Mouse (Mus musculus) heart, embryonic 11.5 days (tissue): ENCODE data around the gene Adam8. TPM values are rescaled to one million over a fixed set of nuclear protein-coding genes. Genes with fewer than 3 reads are reported as not detected.

Experiments
- ATAC-seq: fragments of 200-750 bp; cut with Nextera tagmentation; replicated peaks from 2 replicates; pipeline ENCODE4 v1.8.0; 2017; ENCODE audit warnings: moderate library complexity; ENCODE audit not compliant: insufficient number of reproducible peaks, low FRiP score, low TSS enrichment
- H3K27ac ChIP-seq: fragments of 300-500 bp; sonication (generic); 2 replicates; pipeline ENCODE4 v1.5.1; 2014; ENCODE audit warnings: mild to moderate bottlenecking, low read depth, low read length
- H3K27me3 ChIP-seq: fragments of 300-500 bp; sonication (generic); 2 replicates; pipeline ENCODE4 v1.6.1; 2014; ENCODE audit warnings: mild to moderate bottlenecking, low read length, mixed read lengths; ENCODE audit not compliant: control insufficient read depth, insufficient read depth
- H3K36me3 ChIP-seq: fragments of 300-500 bp; sonication (generic); 2 replicates; pipeline ENCODE4 v1.6.1; 2014; ENCODE audit warnings: mild to moderate bottlenecking, low read length, moderate library complexity, mixed read lengths; ENCODE audit not compliant: control insufficient read depth, insufficient read depth
- H3K4me1 ChIP-seq: fragments of 300-500 bp; sonication (generic); 2 replicates; pipeline ENCODE4 v1.6.1; 2014; ENCODE audit warnings: low read length; ENCODE audit not compliant: control insufficient read depth, insufficient read depth
- H3K4me2 ChIP-seq: fragments of 300-500 bp; sonication (generic); 2 replicates; pipeline ENCODE4 v1.6.1; 2014; ENCODE audit warnings: mild to moderate bottlenecking, moderate library complexity
- H3K4me3 ChIP-seq: fragments of 300-500 bp; sonication (generic); 2 replicates; pipeline ENCODE4 v1.5.1; 2014; ENCODE audit warnings: low read depth, low read length
- H3K9ac ChIP-seq: fragments of 300-500 bp; sonication (generic); 2 replicates; pipeline ENCODE4 v1.6.1; 2014; ENCODE audit warnings: mild to moderate bottlenecking, low read depth, low read length, moderate library complexity
- H3K9me3 ChIP-seq: fragments of 300-500 bp; sonication (generic); replicated peaks from 2 replicates; pipeline ENCODE4 v1.6.1; 2016; ENCODE audit warnings: low read length; ENCODE audit not compliant: control insufficient read depth
- WGBS: fragments of 180-500 bp; shearing (Covaris S2); extraction: QIAGEN DNeasy Blood & Tissue Kit; methylation state at CpG from one replicate; pipeline ENCODE4 v1.1.7; 2014; ENCODE audit not compliant: insufficient replicate concordance; 5-methylcytosine and 5-hydroxymethylcytosine counted together
- microRNA counts: library from miRNA; unstranded; fragments of <30 nt; microRNA quantifications from one replicate; lab custom pipeline; 2015
- microRNA-seq: library from miRNA; unstranded; fragments of <30 nt; microRNA quantifications from one replicate; pipeline ENCODE4, GENCODE M21; 2016; ENCODE audit warnings: borderline number of aligned reads
- polyA plus RNA-seq: library from polyadenylated mRNA; unstranded; fragments of >200 nt; fragmentation: Nextera tagmentation; extraction: Ambion mirVana; gene quantifications from 2 replicates; pipeline ENCODE4 v1.2.1, GENCODE M21; 2014

The Adam8 gene
- polyA plus RNA-seq, 1 experiment from 2014 or later = 1.4 TPM

- Histone ChIP-seq H3K36me3 (no peaks in the 10 kb centered on the region), H3K4me2 (no peak overlapping the region), H3K9ac (no peak overlapping the region), H3K27me3 (peaks cover 43% of the 10 kb centered on the region), H3K27ac (no peak overlapping the region), H3K9me3 (no peaks in the 10 kb centered on the region), H3K4me3 (no peak overlapping the region), H3K4me1 (no peaks in the 10 kb centered on the region)
- 73% methylated on average over 3 of the region's 3 CpGs for WGBS
- ATAC-seq = no peak
These were observed 55.2 kb downstream of the Adam8 start for GRCm38 (mm10) chr7:139937138-139937537.

DNA sequence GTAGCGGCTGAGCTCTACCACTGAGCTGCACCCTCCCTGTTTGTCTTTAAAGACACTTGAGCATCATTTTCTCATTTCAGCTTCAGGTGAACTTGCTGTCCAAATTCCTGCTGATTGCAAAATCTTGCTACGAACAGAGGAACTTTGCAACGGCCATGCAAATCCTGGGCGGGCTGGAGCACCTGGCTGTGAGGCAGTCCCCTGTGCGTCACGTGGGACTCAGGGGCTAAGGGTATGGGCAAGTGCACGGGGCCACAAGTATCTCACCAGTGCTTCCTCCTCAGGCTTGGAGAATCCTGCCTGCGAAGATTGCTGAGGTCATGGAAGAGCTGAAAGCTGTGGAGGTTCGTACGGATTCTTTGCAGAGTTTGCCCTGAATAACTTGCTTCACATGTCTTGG is 55.7 kb downstream of the Adam8 start:
- no peak for ATAC-seq
- Histone ChIP-seq H3K27me3 (peaks cover 39% of the 10 kb centered on the region), H3K9ac (no peak overlapping the region), H3K4me2 (no peak overlapping the region), H3K4me3 (no peak overlapping the region), H3K9me3 (no peaks in the 10 kb centered on the region), H3K36me3 (no peaks in the 10 kb centered on the region), H3K4me1 (no peaks in the 10 kb centered on the region), H3K27ac (no peak overlapping the region)
- WGBS = 71% methylated on average over 10 of the region's 10 CpGs

GRCm38 (mm10) chr7:139930732-139931131 is 61.6 kb downstream of the Adam8 start:
- H3K4me2 ChIP-seq = no peak overlapping the region
- H3K9me3 ChIP-seq = no peaks in the 10 kb centered on the region
- no peaks in the 10 kb centered on the region for H3K4me1 ChIP-seq
- no peak overlapping the region for H3K27ac ChIP-seq
- no peak overlapping the region for H3K9ac ChIP-seq
- peak; percentile 40 for ATAC-seq
- 12% methylated on average over 11 of the region's 11 CpGs for WGBS
- no peak overlapping the region for H3K4me3 ChIP-seq
- H3K36me3 ChIP-seq = no peaks in the 10 kb centered on the region
- peaks cover 14% of the 10 kb centered on the region; the same call in 1 of the 2 replicates for H3K27me3 ChIP-seq

MicroRNAs encoded within 50 kb of the gene (microRNA counts, 519-probe panel; counts per million panel counts)
- microRNA mmu-miR-202-3p (lab: Ali Mortazavi, UCI) = 32.2 counts per million
- microRNA mmu-miR-202-5p (lab: Ali Mortazavi, UCI) = 32.2 counts per million

Small RNAs within 50 kb of the gene (microRNA-seq; reads per million reads assigned to microRNA genes)
- gene Mir202 (0.20 reads per million), gene Mir7062 (0.47 reads per million), gene mmu-mir-7686 (not detected)

Other genes starting within 250 kb of the Adam8 start
- not detected in 2 replicates for gene Adgra1, start 158.4 kb downstream of the Adam8 start, polyA plus RNA-seq
- 0.03 TPM in 1 of 2 replicates, not detected in the other for gene Kndc1, start 97.9 kb downstream of the Adam8 start, polyA plus RNA-seq
- gene Utf1, start 48.8 kb downstream of the Adam8 start, polyA plus RNA-seq = not detected in 2 replicates
- gene 6430531B16Rik, start 13.8 kb downstream of the Adam8 start, polyA plus RNA-seq = 0.21 and 0.29 TPM in 2 replicates
- 31.9 and 34.3 TPM in 2 replicates for gene Zfp511, start 43.8 kb upstream of the Adam8 start, polyA plus RNA-seq
- 37.3 and 42.1 TPM in 2 replicates for gene Tubgcp2, start 44.1 kb upstream of the Adam8 start, polyA plus RNA-seq
- gene Msx3, start 56.5 kb upstream of the Adam8 start, polyA plus RNA-seq = 0.14 TPM in 1 of 2 replicates, not detected in the other
- gene Caly, start 90.0 kb upstream of the Adam8 start, polyA plus RNA-seq = 0.24 and 0.54 TPM in 2 replicates
- not detected in 2 replicates for gene Prap1, start 100.8 kb upstream of the Adam8 start, polyA plus RNA-seq
- gene Fuom, start 109.9 kb upstream of the Adam8 start, polyA plus RNA-seq = 69.3 and 71.7 TPM in 2 replicates
- gene Paox, start 123.2 kb upstream of the Adam8 start, polyA plus RNA-seq = 17.1 and 19.0 TPM in 2 replicates
- gene Echs1, start 123.9 kb upstream of the Adam8 start, polyA plus RNA-seq = 179 and 198 TPM in 2 replicates
- 24.8 and 33.7 TPM in 2 replicates for gene Mtg1, start 145.0 kb upstream of the Adam8 start, polyA plus RNA-seq
- gene Sprn, start 162.3 kb upstream of the Adam8 start, polyA plus RNA-seq = 0.04 TPM in 1 of 2 replicates, not detected in the other
- gene Olfr522, start 172.2 kb upstream of the Adam8 start, polyA plus RNA-seq = not detected in 2 replicates
- gene Olfr523, start 180.7 kb upstream of the Adam8 start, polyA plus RNA-seq = not detected in 2 replicates
- gene Olfr524, start 213.4 kb upstream of the Adam8 start, polyA plus RNA-seq = not detected in 2 replicates
- gene Cd163l1, start 225.7 kb upstream of the Adam8 start, polyA plus RNA-seq = not detected in 2 replicates